Mouse (Mus musculus): ENCODE data around the gene Exoc4. TPM values are rescaled to one million over a fixed set of nuclear protein-coding genes. Genes with fewer than 3 reads are reported as not detected.

The Exoc4 gene
- total and polyA plus RNA-seq, 3 experiments: 10.5 to 86.2 (median 80.5) TPM

GRCm38 (mm10) chr6:33886941-33887340 is 638.1 kb downstream of the Exoc4 start:
- DNase-seq (ENCODE audit: low spot score) (no peak), ATAC-seq (ENCODE audit: extremely low read depth, insufficient number of reproducible peaks, low FRiP score, poor library complexity, severe bottlenecking) (no peak)
- Histone ChIP-seq H3K27me3 (ENCODE audit: insufficient read depth, low read length) (no peaks in the 10 kb centered on the region), H3K9me3 (replicated peaks) (no peaks in the 10 kb centered on the region), H3K4me3 (ENCODE audit: low read depth, low read length) (no peak overlapping the region), H3K36me3 (replicated peaks) (no peaks in the 10 kb centered on the region), H3K4me1 (ENCODE audit: insufficient read depth, low read depth, low read length) (no peaks in the 10 kb centered on the region)
- TF ChIP-seq GATA2 (IDR thresholded peaks at IDR 0.05; ENCODE audit: borderline replicate concordance, low read depth, low read length) (no peak), GATA1 (IDR thresholded peaks at IDR 0.05; ENCODE audit: borderline replicate concordance, low read length) (no peak), TAL1 (conservative IDR thresholded peaks at IDR 0.05; ENCODE audit: low read depth, low read length) (no peak), CTCF (IDR thresholded peaks at IDR 0.05; ENCODE audit: low read depth, low read length) (no peak), POLR2AphosphoS5 (IDR thresholded peaks at IDR 0.05; ENCODE audit: insufficient replicate concordance, low read depth, low read length) (no peak)

DNA sequence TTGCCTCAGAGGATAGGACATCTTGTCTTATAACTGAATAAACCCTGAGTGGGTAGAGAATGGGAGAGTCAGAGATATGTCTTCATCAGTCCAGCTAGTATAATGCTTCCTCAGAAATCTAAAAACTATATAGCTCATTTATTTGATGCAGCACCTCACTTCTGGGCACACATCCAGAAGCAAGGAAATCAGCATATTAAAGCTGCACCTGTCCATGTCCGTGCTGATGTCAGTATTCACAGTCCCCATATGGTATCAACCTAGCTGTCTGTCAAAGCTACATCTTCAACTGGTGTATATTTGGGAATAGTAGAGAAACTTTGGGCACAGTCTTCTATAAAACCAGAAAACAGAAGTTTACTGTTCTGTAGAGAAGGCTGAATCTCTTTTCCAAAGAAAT is 642.0 kb downstream of the Exoc4 start:
- no peaks in the 10 kb centered on the region for H3K4me1 ChIP-seq (ENCODE audit: insufficient read depth, low read depth, low read length)
- no peak overlapping the region for H3K4me3 ChIP-seq (ENCODE audit: low read depth, low read length)
- no peak for ATAC-seq (ENCODE audit: extremely low read depth, insufficient number of reproducible peaks, low FRiP score, poor library complexity, severe bottlenecking)
- no peaks in the 10 kb centered on the region for H3K36me3 ChIP-seq (replicated peaks)
- no peaks in the 10 kb centered on the region for H3K9me3 ChIP-seq (replicated peaks)
- no peak for TF ChIP-seq GATA2 (IDR thresholded peaks at IDR 0.05; ENCODE audit: borderline replicate concordance, low read depth, low read length)
- no peak for TF ChIP-seq TAL1 (conservative IDR thresholded peaks at IDR 0.05; ENCODE audit: low read depth, low read length)
- TF ChIP-seq POLR2AphosphoS5 (IDR thresholded peaks at IDR 0.05; ENCODE audit: insufficient replicate concordance, low read depth, low read length): no peak
- no peak for TF ChIP-seq GATA1 (IDR thresholded peaks at IDR 0.05; ENCODE audit: borderline replicate concordance, low read length)
- TF ChIP-seq CTCF (IDR thresholded peaks at IDR 0.05; ENCODE audit: low read depth, low read length): no peak
- no peaks in the 10 kb centered on the region for H3K27me3 ChIP-seq (ENCODE audit: insufficient read depth, low read length)
- no peak for DNase-seq (ENCODE audit: low spot score)

DNA sequence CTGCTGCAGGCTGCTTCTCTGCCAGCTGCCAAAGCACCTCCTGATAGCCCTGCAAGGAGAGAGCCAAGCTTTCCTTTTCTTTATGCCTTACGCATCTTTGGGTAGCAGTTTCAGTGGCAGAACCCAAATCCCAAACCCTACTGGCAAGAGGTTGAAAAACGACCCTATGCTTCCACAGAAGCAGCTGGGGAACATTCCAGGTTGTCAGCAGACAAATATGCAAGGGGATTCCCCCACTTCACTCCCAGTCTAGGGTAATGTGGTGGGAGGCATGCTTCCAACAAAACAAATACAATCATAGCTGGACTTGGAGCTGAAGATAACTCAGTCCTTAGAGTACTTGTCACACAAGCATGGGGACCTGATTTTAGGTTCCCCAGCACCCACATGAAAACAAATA is 643.3 kb downstream of the Exoc4 start:
- ATAC-seq (ENCODE audit: extremely low read depth, insufficient number of reproducible peaks, low FRiP score, poor library complexity, severe bottlenecking) (no peak), DNase-seq (ENCODE audit: low spot score) (no peak)
- Histone ChIP-seq H3K27me3 (ENCODE audit: insufficient read depth, low read length) (no peaks in the 10 kb centered on the region), H3K4me1 (ENCODE audit: insufficient read depth, low read depth, low read length) (no peaks in the 10 kb centered on the region), H3K9me3 (replicated peaks) (no peaks in the 10 kb centered on the region), H3K4me3 (ENCODE audit: low read depth, low read length) (no peak overlapping the region), H3K36me3 (replicated peaks) (no peaks in the 10 kb centered on the region)
- TF ChIP-seq TAL1 (conservative IDR thresholded peaks at IDR 0.05; ENCODE audit: low read depth, low read length): no peak
- no peak for TF ChIP-seq GATA1 (IDR thresholded peaks at IDR 0.05; ENCODE audit: borderline replicate concordance, low read length)

GRCm38 (mm10) chr6:33899973-33900372 is 651.1 kb downstream of the Exoc4 start:
- ATAC-seq (ENCODE audit: extremely low read depth, insufficient number of reproducible peaks, low FRiP score, poor library complexity, severe bottlenecking) (peak; percentile 15; the same call in 1 of the 2 replicates), DNase-seq (ENCODE audit: low spot score) (no peak)
- Histone ChIP-seq H3K36me3 (replicated peaks) (no peaks in the 10 kb centered on the region), H3K9me3 (replicated peaks) (no peaks in the 10 kb centered on the region), H3K4me1 (ENCODE audit: insufficient read depth, low read depth, low read length) (peaks cover 6% of the 10 kb centered on the region), H3K27me3 (ENCODE audit: insufficient read depth, low read length) (no peaks in the 10 kb centered on the region), H3K4me3 (ENCODE audit: low read depth, low read length) (no peak overlapping the region)
- TF ChIP-seq GATA2 (IDR thresholded peaks at IDR 0.05; ENCODE audit: borderline replicate concordance, low read depth, low read length) (no peak), CTCF (IDR thresholded peaks at IDR 0.05; ENCODE audit: low read depth, low read length) (no peak)

- DNase-seq (ENCODE audit: low spot score): no peak
- no peaks in the 10 kb centered on the region for H3K9me3 ChIP-seq (replicated peaks)
- TF ChIP-seq GATA2 (IDR thresholded peaks at IDR 0.05; ENCODE audit: borderline replicate concordance, low read depth, low read length): no peak
- no peak for TF ChIP-seq POLR2AphosphoS5 (IDR thresholded peaks at IDR 0.05; ENCODE audit: insufficient replicate concordance, low read depth, low read length)
- TF ChIP-seq GATA1 (IDR thresholded peaks at IDR 0.05; ENCODE audit: borderline replicate concordance, low read length): no peak
- TF ChIP-seq TAL1 (conservative IDR thresholded peaks at IDR 0.05; ENCODE audit: low read depth, low read length): no peak
- no peak for TF ChIP-seq CTCF (IDR thresholded peaks at IDR 0.05; ENCODE audit: low read depth, low read length)
- no peak overlapping the region for H3K4me3 ChIP-seq (ENCODE audit: low read depth, low read length)
- no peaks in the 10 kb centered on the region for H3K27me3 ChIP-seq (ENCODE audit: insufficient read depth, low read length)
- H3K36me3 ChIP-seq (replicated peaks): no peaks in the 10 kb centered on the region
- H3K4me1 ChIP-seq (ENCODE audit: insufficient read depth, low read depth, low read length): peaks cover 6% of the 10 kb centered on the region
- no peak for ATAC-seq (ENCODE audit: extremely low read depth, insufficient number of reproducible peaks, low FRiP score, poor library complexity, severe bottlenecking)
Measured at GRCm38 (mm10) chr6:33900615-33901014, 651.7 kb downstream of the Exoc4 start.

GRCm38 (mm10) chr6:33905099-33905498 is 656.2 kb downstream of the Exoc4 start:
- no peak for DNase-seq (ENCODE audit: low spot score)

DNA sequence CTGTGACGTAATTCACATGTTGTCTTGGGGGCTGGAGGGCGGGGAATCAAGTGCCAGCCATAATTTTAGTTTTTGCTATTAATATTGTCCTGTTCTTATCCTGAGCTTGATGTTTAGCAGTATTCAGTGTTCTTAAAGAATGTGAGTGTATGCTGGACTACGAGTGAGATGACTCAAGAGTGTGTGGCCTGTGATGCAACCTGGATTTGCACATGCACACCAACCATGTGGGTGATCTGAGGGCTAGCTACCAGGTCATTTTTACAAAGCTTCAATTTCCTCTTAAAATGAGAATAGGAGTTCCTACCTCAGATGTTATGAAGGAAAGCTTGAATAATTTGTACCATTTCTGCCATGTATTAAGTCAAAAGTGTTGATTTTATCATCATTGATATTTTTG is 661.8 kb downstream of the Exoc4 start:
- Histone ChIP-seq H3K4me3 (ENCODE audit: low read depth, low read length) (no peak overlapping the region), H3K36me3 (replicated peaks) (peaks cover 6% of the 10 kb centered on the region), H3K9me3 (replicated peaks) (no peaks in the 10 kb centered on the region), H3K4me1 (ENCODE audit: insufficient read depth, low read depth, low read length) (no peaks in the 10 kb centered on the region), H3K27me3 (ENCODE audit: insufficient read depth, low read length) (no peaks in the 10 kb centered on the region)
- no peak for TF ChIP-seq GATA2 (IDR thresholded peaks at IDR 0.05; ENCODE audit: borderline replicate concordance, low read depth, low read length)
- no peak for TF ChIP-seq TAL1 (conservative IDR thresholded peaks at IDR 0.05; ENCODE audit: low read depth, low read length)
- no peak for TF ChIP-seq GATA1 (IDR thresholded peaks at IDR 0.05; ENCODE audit: borderline replicate concordance, low read length)
- no peak for TF ChIP-seq POLR2AphosphoS5 (IDR thresholded peaks at IDR 0.05; ENCODE audit: insufficient replicate concordance, low read depth, low read length)
- no peak for TF ChIP-seq CTCF (IDR thresholded peaks at IDR 0.05; ENCODE audit: low read depth, low read length)
- DNase-seq (ENCODE audit: low spot score) (no peak), ATAC-seq (ENCODE audit: extremely low read depth, insufficient number of reproducible peaks, low FRiP score, poor library complexity, severe bottlenecking) (no peak)

More at GRCm38 (mm10) chr6:33905099-33905498, 656.2 kb downstream of the Exoc4 start:
- Histone ChIP-seq H3K4me1 (ENCODE audit: insufficient read depth, low read depth, low read length) (peaks cover 1% of the 10 kb centered on the region), H3K36me3 (replicated peaks) (no peaks in the 10 kb centered on the region), H3K4me3 (ENCODE audit: low read depth, low read length) (no peak overlapping the region), H3K27me3 (ENCODE audit: insufficient read depth, low read length) (no peaks in the 10 kb centered on the region), H3K9me3 (replicated peaks) (no peaks in the 10 kb centered on the region)
- TF ChIP-seq TAL1 (conservative IDR thresholded peaks at IDR 0.05; ENCODE audit: low read depth, low read length) (no peak), POLR2AphosphoS5 (IDR thresholded peaks at IDR 0.05; ENCODE audit: insufficient replicate concordance, low read depth, low read length) (no peak), GATA1 (IDR thresholded peaks at IDR 0.05; ENCODE audit: borderline replicate concordance, low read length) (no peak), CTCF (IDR thresholded peaks at IDR 0.05; ENCODE audit: low read depth, low read length) (no peak), GATA2 (IDR thresholded peaks at IDR 0.05; ENCODE audit: borderline replicate concordance, low read depth, low read length) (no peak)
- ATAC-seq (ENCODE audit: extremely low read depth, insufficient number of reproducible peaks, low FRiP score, poor library complexity, severe bottlenecking): no peak

Measured in G1E (cell line).